Mouse (Mus musculus): Measurements from ENCODE around the gene Tmprss11c.
"Not testable (repeated sequence)": the region's sequence is repeated elsewhere in the genome, so short reads cannot be mapped to it uniquely, and the experiment has no call there.

Gene Tmprss11c

DNA sequence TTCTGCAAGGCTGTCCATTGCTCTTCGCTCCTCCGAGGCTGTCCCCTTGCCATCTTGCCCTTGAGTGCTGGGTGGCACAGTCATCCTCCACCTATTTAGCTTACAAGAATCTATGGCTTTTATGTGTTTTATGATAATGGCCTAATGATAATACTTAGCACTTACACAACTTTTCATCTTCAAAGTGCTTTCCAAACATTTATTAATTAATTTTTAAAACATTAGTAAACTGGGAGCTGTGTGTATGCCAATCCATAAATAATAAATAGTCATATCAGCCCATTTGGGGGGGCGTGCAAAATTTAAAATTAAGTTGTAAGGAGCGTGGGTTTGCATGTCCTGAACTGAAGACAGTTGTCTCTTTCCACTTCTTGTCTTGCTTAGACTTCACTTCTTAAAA lies at the start of gene Tmprss11c:
Gene Tmprss11c, minus strand, starts transcription at position 101 of the 400 bp plus-strand sequence.
- no peak for DNase-seq (ENCODE audit: low spot score)

GRCm38 (mm10) chr5:86318018-86318956 lies 29.2 kb upstream of the Tmprss11c start:
- DNase-seq (ENCODE audit: low spot score) = not testable (repeated sequence)

DNA sequence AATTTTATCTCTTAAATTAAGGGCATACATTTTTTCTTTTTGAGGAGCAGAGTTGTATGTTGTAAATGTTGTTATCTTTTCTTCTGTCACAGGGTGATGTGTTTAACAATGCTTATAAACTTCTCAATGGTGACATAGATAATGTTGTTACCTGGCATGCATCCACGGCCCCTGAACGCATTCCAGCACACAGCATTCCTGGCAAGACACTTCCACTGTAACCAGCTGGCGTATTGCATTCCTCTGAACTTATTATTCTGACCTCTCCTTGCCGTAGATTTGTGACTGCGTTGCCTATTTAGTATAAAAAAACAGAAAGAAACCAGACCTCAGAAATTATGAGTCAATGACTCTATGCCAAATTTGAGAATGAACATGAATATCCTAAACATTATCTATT lies 17.0 kb upstream of the Tmprss11c start:
- DNase-seq (ENCODE audit: low spot score) = no peak

GRCm38 (mm10) chr5:86303877-86304276 lies 14.8 kb upstream of the Tmprss11c start:
- DNase-seq (ENCODE audit: low spot score) = no peak

DNA sequence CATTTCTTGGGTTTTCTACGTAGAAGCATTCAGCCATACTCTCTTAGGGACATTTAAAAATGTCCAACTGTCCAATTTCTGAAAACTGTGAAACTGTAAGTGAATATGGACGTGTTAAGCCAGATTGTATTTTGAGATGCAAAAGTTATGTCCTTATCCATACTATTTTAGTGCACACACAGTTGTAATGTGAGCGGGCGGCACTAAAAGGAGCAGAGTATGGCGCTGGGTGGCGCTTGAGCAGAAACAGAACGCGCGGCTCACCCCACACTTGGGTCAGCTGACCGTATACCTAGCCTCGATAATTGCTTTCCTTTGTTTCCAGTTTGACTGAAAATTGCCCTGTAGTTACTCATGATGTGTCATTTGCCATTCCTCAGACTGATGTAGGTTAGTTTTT lies 42.5 kb downstream of the Tmprss11c start:
- DNase-seq (ENCODE audit: low spot score) = no peak

GRCm38 (mm10) chr5:86244880-86245279 lies 44.2 kb downstream of the Tmprss11c start:
- no peak for DNase-seq (ENCODE audit: low spot score)

GRCm38 (mm10) chr5:86244275-86244674 lies 44.8 kb downstream of the Tmprss11c start:
- DNase-seq (ENCODE audit: low spot score) = no peak

DNA sequence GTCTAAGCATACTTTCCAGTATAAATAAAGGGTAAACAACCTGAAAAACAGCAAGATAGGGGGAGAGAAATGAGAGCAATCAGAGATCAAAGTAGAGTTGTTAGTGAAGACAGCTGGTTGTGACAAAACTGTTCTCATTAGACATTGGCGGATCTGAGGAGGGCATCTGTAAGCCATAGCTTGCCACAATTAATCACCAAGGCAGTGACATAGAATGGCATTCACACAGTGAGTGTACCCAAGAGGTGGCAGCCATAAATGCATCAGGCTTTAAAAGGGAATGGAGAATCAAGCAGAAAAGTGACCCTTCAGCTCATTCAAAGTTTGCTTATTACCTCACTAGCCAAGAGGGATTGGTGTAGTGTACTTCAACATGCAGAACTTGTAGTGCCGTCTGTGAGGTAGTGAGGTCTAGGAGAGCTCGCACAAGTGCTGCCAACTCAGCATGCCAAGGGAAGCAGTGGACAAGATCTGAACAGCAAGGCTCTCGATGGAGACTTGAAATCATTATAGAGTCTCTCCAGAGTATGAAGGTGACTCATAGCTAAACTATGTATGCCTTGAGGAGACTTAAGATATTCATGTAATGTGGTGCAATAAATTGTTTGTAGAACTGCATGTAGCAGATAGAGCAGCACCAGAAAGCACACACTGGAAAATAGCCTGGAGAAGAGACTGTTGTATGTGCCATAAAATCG lies 61.8 kb downstream of the Tmprss11c start:
- DNase-seq (ENCODE audit: low spot score) = no peak

GRCm38 (mm10) chr5:86197801-86198200 lies 91.3 kb downstream of the Tmprss11c start, which contains the start of gene Gnrhr:
Gene Gnrhr (minus strand): TSS chr5:86197901.
- DNase-seq (ENCODE audit: low spot score) = no peak

DNA sequence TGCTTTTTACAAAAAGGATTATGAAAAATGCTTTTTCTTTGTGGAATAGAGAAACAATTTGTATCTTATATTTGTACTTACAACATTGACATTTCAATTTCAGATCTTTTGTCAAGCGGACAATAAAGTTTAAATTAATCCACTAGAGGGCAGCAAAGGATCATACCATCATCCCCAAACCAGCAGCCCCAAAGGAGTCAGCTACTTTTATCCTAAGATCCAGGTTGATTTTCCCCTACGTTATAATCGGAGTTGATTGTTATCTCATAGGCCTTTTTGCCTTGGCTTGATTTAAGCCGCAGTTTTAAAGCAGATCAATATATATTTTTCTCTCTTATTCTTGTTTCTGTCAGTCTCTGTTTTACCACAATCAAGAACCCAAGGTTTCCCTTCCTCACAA lies 97.8 kb downstream of the Tmprss11c start:
- DNase-seq (ENCODE audit: low spot score) = no peak

- no peak for DNase-seq (ENCODE audit: low spot score)
These were observed 98.3 kb downstream of the Tmprss11c start for GRCm38 (mm10) chr5:86190770-86191169.

GRCm38 (mm10) chr5:86190290-86190689 lies 98.8 kb downstream of the Tmprss11c start:
- no peak for DNase-seq (ENCODE audit: low spot score)

DNA sequence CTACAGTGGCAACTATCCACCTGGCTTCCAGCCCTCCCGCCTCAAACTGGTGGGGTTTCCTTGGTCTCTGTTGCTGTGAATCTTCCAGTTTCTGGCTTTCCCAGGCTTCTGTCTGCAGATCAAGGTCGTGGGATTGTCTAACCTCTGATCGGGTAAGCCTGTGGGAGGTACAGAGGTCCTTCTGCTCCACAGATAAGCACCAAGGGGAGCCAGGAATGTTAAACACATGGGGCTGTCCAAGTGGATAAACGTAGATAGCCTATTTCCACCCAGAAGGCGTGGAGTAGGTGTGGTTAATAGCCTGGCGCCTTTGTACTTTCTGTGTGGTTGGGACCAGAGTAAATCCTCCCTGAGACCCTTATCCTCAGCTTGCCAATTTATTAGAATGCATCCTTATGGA lies 101.7 kb downstream of the Tmprss11c start:
- no peak for DNase-seq (ENCODE audit: low spot score)
